Mouse (Mus musculus) spleen, adult 2 months (tissue): ENCODE measurements around the gene Os9. TPM values are rescaled to one million over a fixed set of nuclear protein-coding genes. Genes with fewer than 3 reads are reported as not detected.

Source experiments
- DNase-seq, 2 experiments: peaks; one replicate each; pipeline versions ENCODE4 v3.0.0 to v3.0.0-alpha.2; 2012 to 2021; ENCODE audit warnings: low spot score in 2 of 2, low read depth in 1 of 2
- H3K27ac ChIP-seq: fragments of 200-500 bp; 2 replicates; pipeline ENCODE4 v1.5.1; 2012; ENCODE audit warnings: low read length, inconsistent platforms; ENCODE audit not compliant: insufficient read depth
- H3K27me3 ChIP-seq: fragments of 200-500 bp; 2 replicates; pipeline ENCODE4 v1.6.1; 2012; ENCODE audit warnings: mild to moderate bottlenecking, moderate library complexity, low read length, inconsistent platforms; ENCODE audit not compliant: control insufficient read depth, insufficient read depth
- H3K36me3 ChIP-seq: fragments of 200-500 bp; 2 replicates; pipeline ENCODE4 v1.6.1; 2012; ENCODE audit warnings: mild to moderate bottlenecking, low read length, inconsistent platforms; ENCODE audit not compliant: control insufficient read depth, insufficient read depth
- H3K4me1 ChIP-seq: fragments of 200-500 bp; 2 replicates; pipeline ENCODE4 v1.6.1; 2011; ENCODE audit warnings: inconsistent platforms; ENCODE audit not compliant: control insufficient read depth, insufficient read depth, insufficient read length
- H3K4me3 ChIP-seq: fragments of 200-500 bp; 2 replicates; pipeline ENCODE4 v1.5.1; 2011; ENCODE audit warnings: mild to moderate bottlenecking, inconsistent platforms; ENCODE audit not compliant: insufficient read depth, insufficient read length; ENCODE audit errors: extremely low read depth
- CTCF ChIP-seq: fragments of 200-500 bp; IDR thresholded peaks from 2 replicates; pipeline ENCODE4 v1.5.1; 2011; ENCODE audit warnings: mild to moderate bottlenecking, inconsistent platforms; ENCODE audit not compliant: insufficient read depth, insufficient read length, insufficient replicate concordance; ENCODE audit errors: extremely low read depth
- POLR2A ChIP-seq: fragments of 200-500 bp; IDR thresholded peaks from 2 replicates; pipeline ENCODE4 v1.6.1; 2011; ENCODE audit warnings: low read depth, low read length, inconsistent platforms
- WGBS: fragments of 180-500 bp; shearing (Covaris S2); methylation state at CpG from one replicate; pipeline ENCODE4 v1.1.7; 2018; 5-methylcytosine and 5-hydroxymethylcytosine counted together
- polyA plus RNA-seq: library from polyadenylated mRNA; depleted of rRNA; stranded (reverse); fragments of >200 nt; gene quantifications from 2 replicates; pipeline ENCODE4 v1.2.3, GENCODE M21; 2012; rRNA removed

Gene Os9
- polyA plus RNA-seq, 1 experiment = 48.7 TPM

DNA sequence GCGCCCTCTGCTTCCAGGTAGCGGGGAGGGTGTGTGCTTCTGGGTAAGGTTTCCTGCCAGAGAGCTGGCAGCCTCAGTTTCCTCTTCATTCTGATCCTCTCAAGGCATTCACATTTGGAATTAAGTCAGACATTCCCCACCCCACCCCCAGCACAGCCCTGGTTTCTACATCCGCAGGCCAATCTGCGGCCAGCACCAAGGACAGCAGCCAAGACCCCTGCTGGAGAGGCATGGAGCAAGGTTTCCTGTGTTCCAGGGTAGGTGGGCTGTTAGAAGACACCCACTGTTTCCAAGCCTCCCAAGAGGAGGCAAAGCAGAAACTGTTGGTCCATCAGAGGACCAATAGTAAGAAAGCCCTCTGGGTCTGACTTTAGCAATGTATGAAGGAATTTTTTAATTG, 66.3 kb downstream of the Os9 start:
- WGBS = 93% methylated on average over 4 of the region's 4 CpGs

DNA sequence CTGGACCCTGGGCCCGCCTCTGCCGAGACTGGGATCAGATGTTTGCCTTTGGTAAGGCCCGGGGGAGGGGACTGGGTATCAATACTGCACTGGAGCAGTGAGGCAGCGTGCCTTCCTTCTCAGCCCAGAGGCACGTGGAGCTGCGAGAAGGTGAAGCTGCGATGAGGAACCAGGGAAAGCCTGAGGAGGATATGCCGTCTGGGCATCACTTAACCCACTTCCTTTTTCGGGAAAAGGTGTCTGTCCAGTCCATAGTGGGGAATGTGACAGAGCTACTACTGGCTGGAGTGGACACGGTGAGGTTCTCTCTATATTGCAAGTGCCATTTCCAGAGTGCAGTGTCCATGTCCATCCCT, 70.8 kb downstream of the Os9 start:
- Histone ChIP-seq H3K27me3 (no peaks in the 10 kb centered on the region; the same call in 1 of the 2 replicates), H3K36me3 (no peaks in the 10 kb centered on the region), H3K4me1 (peaks cover 5% of the 10 kb centered on the region; the same call in 1 of the 2 replicates), H3K27ac (no peak overlapping the region), H3K4me3 (no peak overlapping the region)
- no peak for DNase-seq
- TF ChIP-seq POLR2A = no peak
- TF ChIP-seq CTCF = no peak
- WGBS = 5% methylated on average over 10 of the region's 10 CpGs

More for the DNA sequence above, 66.3 kb downstream of the Os9 start:
- TF ChIP-seq POLR2A (no peak), CTCF (no peak)
- Histone ChIP-seq H3K27ac (no peak overlapping the region), H3K27me3 (peaks cover 3% of the 10 kb centered on the region), H3K4me1 (peaks cover 13% of the 10 kb centered on the region; the same call in 1 of the 2 replicates), H3K36me3 (no peaks in the 10 kb centered on the region), H3K4me3 (no peak overlapping the region)
- no peak for DNase-seq

DNA sequence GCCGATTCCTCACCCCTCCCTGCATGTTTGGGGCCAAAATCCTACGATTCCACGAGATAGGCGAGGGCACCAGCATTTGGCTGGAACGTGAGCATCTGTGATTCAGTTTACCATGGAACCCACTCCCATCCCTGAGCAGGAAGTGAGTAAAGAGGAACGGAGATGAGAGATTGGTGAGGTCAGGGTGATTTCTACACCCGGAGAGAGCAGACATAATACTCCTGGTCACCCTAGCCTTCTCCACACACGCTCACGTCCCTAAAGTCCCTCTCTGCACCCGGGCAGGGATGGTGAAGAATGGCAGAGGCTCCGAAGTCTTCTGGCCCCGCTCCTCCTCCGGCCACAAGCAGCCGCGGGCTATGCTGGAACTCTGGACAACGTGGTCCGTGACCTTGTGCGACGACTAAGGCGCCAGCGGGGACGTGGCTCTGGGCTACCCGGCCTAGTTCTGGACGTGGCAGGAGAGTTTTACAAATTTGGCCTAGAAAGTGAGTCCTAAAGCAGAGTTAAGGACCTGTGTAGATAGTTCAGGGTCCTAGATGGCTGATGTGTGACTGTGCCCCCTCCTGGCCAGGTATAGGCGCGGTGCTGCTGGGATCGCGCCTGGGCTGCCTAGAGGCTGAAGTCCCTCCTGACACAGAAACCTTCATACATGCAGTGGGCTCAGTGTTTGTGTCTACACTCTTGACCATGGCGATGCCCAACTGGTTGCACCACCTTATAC, 71.4 kb downstream of the Os9 start:
- 5% methylated on average over 29 of the region's 29 CpGs for WGBS
- no peak for DNase-seq
- Histone ChIP-seq H3K4me1 (peaks cover 5% of the 10 kb centered on the region; the same call in 1 of the 2 replicates), H3K4me3 (peak overlapping the region; percentile 9), H3K36me3 (peaks cover 3% of the 10 kb centered on the region), H3K27ac (no peak overlapping the region), H3K27me3 (no peaks in the 10 kb centered on the region; the same call in 1 of the 2 replicates)
- TF ChIP-seq POLR2A (no peak), CTCF (no peak)

DNA sequence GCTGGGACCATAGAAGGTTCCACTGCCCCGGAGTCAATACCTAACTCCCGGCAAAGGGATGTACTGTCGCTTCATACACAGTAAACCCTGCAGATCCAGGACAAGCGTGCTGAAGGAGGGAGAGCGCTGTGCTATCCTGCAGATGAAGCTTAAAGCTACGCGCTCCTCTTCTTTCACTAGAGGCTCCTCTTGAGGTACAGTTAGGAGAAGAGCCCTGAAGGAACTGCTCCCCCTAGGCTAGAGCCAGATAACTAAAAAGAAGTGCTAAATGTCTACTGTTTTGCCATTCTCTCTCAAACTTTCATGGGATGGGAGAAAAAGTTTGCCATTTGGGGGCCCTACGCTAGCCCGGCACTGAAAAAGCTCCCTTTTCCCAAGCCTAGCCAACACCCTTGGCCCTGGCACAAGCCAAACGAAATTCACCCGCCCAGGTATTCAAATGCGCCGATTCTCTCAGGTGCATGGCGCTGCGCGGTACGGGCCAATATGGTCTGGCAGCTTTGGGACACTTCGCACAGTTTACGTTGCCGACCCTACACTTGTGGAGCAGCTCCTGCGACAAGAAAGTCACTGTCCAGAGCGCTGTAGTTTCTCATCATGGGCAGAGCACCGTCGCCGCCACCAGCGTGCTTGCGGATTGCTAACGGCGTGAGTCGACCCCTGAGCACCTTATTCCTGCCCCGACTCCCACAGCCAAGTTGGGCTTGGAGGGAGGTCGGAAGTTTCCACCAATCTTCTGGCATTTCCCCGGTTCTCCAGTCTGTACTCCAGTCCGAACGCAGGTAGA, 72.1 kb downstream of the Os9 start:
- TF ChIP-seq CTCF (no peak), POLR2A (no peak)
- H3K4me1 ChIP-seq = peaks cover 5% of the 10 kb centered on the region; the same call in 1 of the 2 replicates
- no peaks in the 10 kb centered on the region; the same call in 1 of the 2 replicates for H3K27me3 ChIP-seq
- no peak for DNase-seq
- WGBS = 12% methylated on average over 35 of the region's 35 CpGs
- H3K27ac ChIP-seq = no peak overlapping the region
- no peak overlapping the region for H3K4me3 ChIP-seq
- peaks cover 3% of the 10 kb centered on the region for H3K36me3 ChIP-seq

DNA sequence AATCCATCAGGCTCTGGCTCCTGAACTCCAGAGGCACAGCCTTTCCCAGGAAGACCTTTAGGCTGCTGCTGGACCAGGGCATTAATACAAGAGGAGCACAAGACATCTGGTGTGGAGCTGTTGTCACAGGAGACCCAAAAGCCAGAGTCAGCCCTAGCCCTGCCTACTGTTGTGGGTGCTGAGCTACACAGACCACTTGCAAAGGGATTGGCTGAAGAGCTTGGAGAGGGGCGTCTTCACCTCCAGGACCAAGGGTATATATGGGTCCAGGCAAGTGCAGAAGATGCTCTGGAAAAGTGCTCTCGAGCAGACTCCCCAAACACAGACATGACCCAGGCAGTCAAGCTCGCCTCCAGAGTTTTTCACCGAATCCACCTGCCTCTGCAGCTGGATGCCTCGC, 73.0 kb downstream of the Os9 start, which contains the start of gene Cyp27b1:
Gene Cyp27b1 (plus strand): TSS at position 297 of the 400 bp plus-strand sequence.
- Histone ChIP-seq H3K36me3 (peaks cover 3% of the 10 kb centered on the region), H3K4me3 (no peak within 1 kb of the TSS), H3K27ac (no peak within 1 kb of the TSS), H3K4me1 (peaks cover 5% of the 10 kb centered on the region; the same call in 1 of the 2 replicates), H3K27me3 (no peaks in the 10 kb centered on the region; the same call in 1 of the 2 replicates)
- no peak for DNase-seq
- TF ChIP-seq POLR2A = no peak
- TF ChIP-seq CTCF = no peak
- WGBS = 53% methylated on average over 5 of the region's 5 CpGs

Other genes starting within 250 kb of the Os9 start
- 6.6 and 6.8 TPM in 2 replicates for gene Atp23, start 219.8 kb downstream of the Os9 start, polyA plus RNA-seq
- 61.4 and 67.3 TPM in 2 replicates for gene Ctdsp2, start 142.4 kb downstream of the Os9 start, polyA plus RNA-seq
- 0.06 and 0.09 TPM in 2 replicates for gene Avil, start 120.4 kb downstream of the Os9 start, polyA plus RNA-seq
- gene Tsfm, start 90.3 kb downstream of the Os9 start, polyA plus RNA-seq = 17.1 and 26.3 TPM in 2 replicates
- 14.6 and 14.9 TPM in 2 replicates for gene Mettl1, start 79.7 kb downstream of the Os9 start, polyA plus RNA-seq
- 0.35 and 0.42 TPM in 2 replicates for gene Eef1akmt3, start 79.6 kb downstream of the Os9 start, polyA plus RNA-seq
- 0.20 and 0.26 TPM in 2 replicates for gene Cyp27b1, start 72.9 kb downstream of the Os9 start, polyA plus RNA-seq
- gene March9, start 60.9 kb downstream of the Os9 start, polyA plus RNA-seq = 3.1 and 4.1 TPM in 2 replicates
- 106 and 140 TPM in 2 replicates for gene Cdk4, start 57.6 kb downstream of the Os9 start, polyA plus RNA-seq
- 29.9 and 32.4 TPM in 2 replicates for gene Tspan31, start 50.9 kb downstream of the Os9 start, polyA plus RNA-seq
- gene Agap2, start 45.8 kb downstream of the Os9 start, polyA plus RNA-seq = 45.6 and 60.9 TPM in 2 replicates
- 284 and 346 TPM in 2 replicates for gene B4galnt1, start 44.1 kb upstream of the Os9 start, polyA plus RNA-seq
- gene Slc26a10, start 59.5 kb upstream of the Os9 start, polyA plus RNA-seq = 0.94 and 1.1 TPM in 2 replicates
- 8.5 and 9.2 TPM in 2 replicates for gene Arhgef25, start 69.0 kb upstream of the Os9 start, polyA plus RNA-seq
- 67.9 and 83.7 TPM in 2 replicates for gene Dtx3, start 74.6 kb upstream of the Os9 start, polyA plus RNA-seq
- 22.2 and 24.3 TPM in 2 replicates for gene Pip4k2c, start 90.5 kb upstream of the Os9 start, polyA plus RNA-seq
- 0.41 and 0.72 TPM in 2 replicates for gene Kif5a, start 142.2 kb upstream of the Os9 start, polyA plus RNA-seq
- gene Dctn2, start 145.2 kb upstream of the Os9 start, polyA plus RNA-seq = 94.8 and 101 TPM in 2 replicates
- 55.8 and 68.0 TPM in 2 replicates for gene Mbd6, start 167.9 kb upstream of the Os9 start, polyA plus RNA-seq
- gene Mars, start 190.7 kb upstream of the Os9 start, polyA plus RNA-seq = 33.2 and 40.2 TPM in 2 replicates
- gene Arhgap9, start 200.8 kb upstream of the Os9 start, polyA plus RNA-seq = 72.7 and 87.2 TPM in 2 replicates
- gene Gli1, start 220.8 kb upstream of the Os9 start, polyA plus RNA-seq = 0.42 and 0.74 TPM in 2 replicates
- not detected in 2 replicates for gene Inhbe, start 233.3 kb upstream of the Os9 start, polyA plus RNA-seq
- gene Inhbc, start 249.3 kb upstream of the Os9 start, polyA plus RNA-seq = not detected in 2 replicates